Mouse (Mus musculus) spleen, adult 2 months (tissue): Measurements from ENCODE around the gene Itsn2. TPM values are rescaled to one million over a fixed set of nuclear protein-coding genes. Genes with fewer than 3 reads are reported as not detected.

Experiments
- DNase-seq, 2 experiments: peaks; one replicate each; pipeline versions ENCODE4 v3.0.0 to v3.0.0-alpha.2; 2012 to 2021; ENCODE audit warnings: low spot score in 2 of 2, low read depth in 1 of 2
- H3K27ac ChIP-seq: fragments of 200-500 bp; 2 replicates; pipeline ENCODE4 v1.5.1; 2012; ENCODE audit warnings: low read length, inconsistent platforms; ENCODE audit not compliant: insufficient read depth
- H3K27me3 ChIP-seq: fragments of 200-500 bp; 2 replicates; pipeline ENCODE4 v1.6.1; 2012; ENCODE audit warnings: mild to moderate bottlenecking, moderate library complexity, low read length, inconsistent platforms; ENCODE audit not compliant: control insufficient read depth, insufficient read depth
- H3K36me3 ChIP-seq: fragments of 200-500 bp; 2 replicates; pipeline ENCODE4 v1.6.1; 2012; ENCODE audit warnings: mild to moderate bottlenecking, low read length, inconsistent platforms; ENCODE audit not compliant: control insufficient read depth, insufficient read depth
- H3K4me1 ChIP-seq: fragments of 200-500 bp; 2 replicates; pipeline ENCODE4 v1.6.1; 2011; ENCODE audit warnings: inconsistent platforms; ENCODE audit not compliant: control insufficient read depth, insufficient read depth, insufficient read length
- H3K4me3 ChIP-seq: fragments of 200-500 bp; 2 replicates; pipeline ENCODE4 v1.5.1; 2011; ENCODE audit warnings: mild to moderate bottlenecking, inconsistent platforms; ENCODE audit not compliant: insufficient read depth, insufficient read length; ENCODE audit errors: extremely low read depth
- CTCF ChIP-seq: fragments of 200-500 bp; IDR thresholded peaks from 2 replicates; pipeline ENCODE4 v1.5.1; 2011; ENCODE audit warnings: mild to moderate bottlenecking, inconsistent platforms; ENCODE audit not compliant: insufficient read depth, insufficient read length, insufficient replicate concordance; ENCODE audit errors: extremely low read depth
- POLR2A ChIP-seq: fragments of 200-500 bp; IDR thresholded peaks from 2 replicates; pipeline ENCODE4 v1.6.1; 2011; ENCODE audit warnings: low read depth, low read length, inconsistent platforms
- WGBS: fragments of 180-500 bp; shearing (Covaris S2); methylation state at CpG from one replicate; pipeline ENCODE4 v1.1.7; 2018; 5-methylcytosine and 5-hydroxymethylcytosine counted together
- polyA plus RNA-seq: library from polyadenylated mRNA; depleted of rRNA; stranded (reverse); fragments of >200 nt; gene quantifications from 2 replicates; pipeline ENCODE4 v1.2.3, GENCODE M21; 2012

The Itsn2 gene
- polyA plus RNA-seq, 1 experiment, result 38.9 TPM

GRCm38 (mm10) chr12:4582326-4582725 lies 10.1 kb upstream of the Itsn2 start:
- no peaks in the 10 kb centered on the region for H3K36me3 ChIP-seq
- no peaks in the 10 kb centered on the region for H3K27me3 ChIP-seq
- H3K4me1 ChIP-seq, result no peaks in the 10 kb centered on the region
- DNase-seq, result no peak
- TF ChIP-seq CTCF (no peak), POLR2A (no peak)
- H3K27ac ChIP-seq, result no peak overlapping the region
- no peak overlapping the region for H3K4me3 ChIP-seq

- Histone ChIP-seq H3K27ac (no peak overlapping the region), H3K27me3 (no peaks in the 10 kb centered on the region), H3K36me3 (no peaks in the 10 kb centered on the region), H3K4me1 (no peaks in the 10 kb centered on the region), H3K4me3 (no peak overlapping the region)
- no peak for DNase-seq
- TF ChIP-seq POLR2A (no peak), CTCF (no peak)
- 87% methylated on average over 2 of the region's 2 CpGs for WGBS
These were observed 4.6 kb upstream of the Itsn2 start for GRCm38 (mm10) chr12:4587846-4588245.

GRCm38 (mm10) chr12:4588603-4589002 lies 3.8 kb upstream of the Itsn2 start:
- no peak for TF ChIP-seq CTCF
- TF ChIP-seq POLR2A, result no peak

GRCm38 (mm10) chr12:4592025-4592424 lies 413 bp upstream of the Itsn2 start:
- Histone ChIP-seq H3K27me3 (no peaks in the 10 kb centered on the region), H3K27ac (0 out of 2 replicates have a peak overlapping the region, but pooled peaks have one; percentile 98), H3K4me3 (peak overlapping the region; percentile 93; the same call in 1 of the 2 replicates), H3K36me3 (no peaks in the 10 kb centered on the region), H3K4me1 (peaks cover 13% of the 10 kb centered on the region)
- 25% methylated on average over 6 of the region's 6 CpGs for WGBS
- TF ChIP-seq CTCF, result no peak
- no peak for TF ChIP-seq POLR2A
- peak in 1 of 2 experiments; percentile 15 for DNase-seq

More at GRCm38 (mm10) chr12:4588603-4589002, 3.8 kb upstream of the Itsn2 start:
- WGBS, result 79% methylated on average over 3 of the region's 3 CpGs
- H3K4me1 ChIP-seq, result no peaks in the 10 kb centered on the region
- H3K4me3 ChIP-seq, result no peak overlapping the region
- no peak for DNase-seq
- H3K27ac ChIP-seq, result no peak overlapping the region
- H3K27me3 ChIP-seq, result no peaks in the 10 kb centered on the region
- no peaks in the 10 kb centered on the region for H3K36me3 ChIP-seq

GRCm38 (mm10) chr12:4593166-4593929 lies 910 bp downstream of the Itsn2 start:
- H3K4me3 ChIP-seq, result peak overlapping the region; percentile 93
- peak overlapping the region; percentile 98 for H3K27ac ChIP-seq
- DNase-seq, result peak; percentile 52 to 63
- TF ChIP-seq POLR2A (no peak), CTCF (no peak)
- no peaks in the 10 kb centered on the region for H3K36me3 ChIP-seq
- H3K27me3 ChIP-seq, result no peaks in the 10 kb centered on the region
- WGBS, result under 1% methylated on average over 67 of the region's 80 CpGs
- peaks cover 14% of the 10 kb centered on the region for H3K4me1 ChIP-seq

GRCm38 (mm10) chr12:4593930-4594391 lies 1.5 kb downstream of the Itsn2 start:
- 4% methylated on average over 9 of the region's 9 CpGs for WGBS
- TF ChIP-seq CTCF (no peak), POLR2A (no peak)
- peak overlapping the region; percentile 93 for H3K4me3 ChIP-seq
- no peaks in the 10 kb centered on the region for H3K36me3 ChIP-seq
- H3K4me1 ChIP-seq, result peaks cover 16% of the 10 kb centered on the region
- no peak for DNase-seq
- peak overlapping the region; percentile 98 for H3K27ac ChIP-seq
- H3K27me3 ChIP-seq, result no peaks in the 10 kb centered on the region

- WGBS, result 5% methylated on average over 6 of the region's 6 CpGs
- DNase-seq, result peak; percentile 27 to 56
- TF ChIP-seq POLR2A, result no peak
- no peak for TF ChIP-seq CTCF
- H3K27me3 ChIP-seq, result no peaks in the 10 kb centered on the region
- peak overlapping the region; percentile 51; the same call in 1 of the 2 replicates for H3K4me3 ChIP-seq
- no peaks in the 10 kb centered on the region for H3K36me3 ChIP-seq
- H3K27ac ChIP-seq, result no peak overlapping the region
- peaks cover 23% of the 10 kb centered on the region for H3K4me1 ChIP-seq
These were observed 2.6 kb downstream of the Itsn2 start for GRCm38 (mm10) chr12:4595055-4595454.
